Comparison of ENCODE assay signal across 10 mouse cellular contexts in genomic region chr9:25041665-25042064, GRCm38 (mm10). TPM values are rescaled to one million over a fixed set of nuclear protein-coding genes. Genes with fewer than 3 reads are reported as not detected.
A peak's percentile ranks its signal among the peaks of the same experiment; 100 is the strongest.
DNase-seq lines count a peak whose midpoint lies in the region; ATAC-seq and TF ChIP-seq lines count a peak whose summit lies in the region.
"Had no signal": no experiment of that assay in that cellular context is flagged by ENCODE, and none has a peak within 500 bp of the region (broad histone marks: within the 10 kb centered on the region; RNA-seq: fewer than 3 reads in every experiment).

No protein-coding gene starts in this region.

- no peak overlapping the region for H3K27ac ChIP-seq in thymus, adult 2 months (ENCODE audit: control insufficient read depth, insufficient read depth, low read length)
- H3K27ac ChIP-seq in intestine, postnatal 0 days (ENCODE audit: low read depth, low read length) = no peak overlapping the region
- H3K27ac ChIP-seq: neural tube, embryonic 13.5 days had no signal

- H3K9ac ChIP-seq in intestine, postnatal 0 days (ENCODE audit: low read depth, low read length) = no peak overlapping the region
- H3K9ac ChIP-seq: neural tube, embryonic 13.5 days had no signal

- H3K4me1 ChIP-seq in thymus, adult 2 months (replicated peaks; ENCODE audit: control insufficient read depth, insufficient read depth, low read length) = no peaks in the 10 kb centered on the region
- H3K4me1 ChIP-seq in intestine, postnatal 0 days (replicated peaks; ENCODE audit: control insufficient read depth, insufficient read depth, low read length) = no peaks in the 10 kb centered on the region
- peaks cover 48% of the 10 kb centered on the region for H3K4me1 ChIP-seq in megakaryocyte, embryonic 14.5 days

- no peak overlapping the region for H3K4me3 ChIP-seq in thymus, adult 2 months (ENCODE audit: control insufficient read depth, insufficient read depth, low read length)
- H3K4me3 ChIP-seq in intestine, postnatal 0 days (ENCODE audit: low read depth, low read length) = no peak overlapping the region
- H3K4me3 ChIP-seq in megakaryocyte, embryonic 14.5 days (replicated peaks) = peak overlapping the region; percentile 56
- H3K4me3 ChIP-seq: neural tube, embryonic 13.5 days had no signal

- TF ChIP-seq POLR2A in thymus, adult 2 months (IDR thresholded peaks at IDR 0.05; ENCODE audit: control insufficient read depth, extremely low read depth, insufficient read depth, low read length, poor library complexity) = no peak

- WGBS in thymus, adult 2 months = 28% methylated on average over 6 of the region's 6 CpGs
- WGBS in intestine, postnatal 0 days = 21% methylated on average over 6 of the region's 6 CpGs

- H3K4me2 ChIP-seq in intestine, postnatal 0 days (replicated peaks; ENCODE audit: low read depth) = peak overlapping the region; percentile 35
- H3K4me2 ChIP-seq: neural tube, embryonic 13.5 days had no signal

- DNase-seq in cerebellum, adult 11 months = peak; percentile 14
- DNase-seq in thymus, adult 2 months = peak; percentile 19
- DNase-seq in thymus, postnatal 36 days = no peak
- DNase-seq in embryo, embryonic 9.5 days (ENCODE audit: extremely low spot score) = peak; percentile 51
- DNase-seq in telencephalon, adult 2 months (ENCODE audit: low read depth, low spot score) = peak; percentile 44

- H3K9me3 ChIP-seq in intestine, postnatal 0 days (ENCODE audit: control insufficient read depth) = no peaks in the 10 kb centered on the region
- no peaks in the 10 kb centered on the region for H3K9me3 ChIP-seq in megakaryocyte, embryonic 14.5 days
- H3K9me3 ChIP-seq: neural tube, embryonic 13.5 days had no signal

- no peak for TF ChIP-seq CTCF in thymus, adult 2 months (IDR thresholded peaks at IDR 0.05; ENCODE audit: borderline replicate concordance, control insufficient read depth, extremely low read depth, insufficient read depth, low read length, poor library complexity)
- peak; percentile 83 for TF ChIP-seq CTCF in intestine, postnatal 0 days (IDR thresholded peaks at IDR 0.05; ENCODE audit: low read depth)

- no peaks in the 10 kb centered on the region for H3K36me3 ChIP-seq in thymus, adult 2 months (ENCODE audit: control insufficient read depth, insufficient read depth, low read length)
- H3K36me3 ChIP-seq in intestine, postnatal 0 days (ENCODE audit: control insufficient read depth, insufficient read depth) = no peaks in the 10 kb centered on the region
- no peaks in the 10 kb centered on the region for H3K36me3 ChIP-seq in megakaryocyte, embryonic 14.5 days (replicated peaks; ENCODE audit: low read length)
- H3K36me3 ChIP-seq: neural tube, embryonic 13.5 days had no signal

- H3K27me3 ChIP-seq in thymus, adult 2 months (ENCODE audit: control insufficient read depth, insufficient read depth, low read length) = no peaks in the 10 kb centered on the region
- H3K27me3 ChIP-seq in intestine, postnatal 0 days (replicated peaks; ENCODE audit: control insufficient read depth, insufficient read depth, low read length) = no peaks in the 10 kb centered on the region
- peaks cover 4% of the 10 kb centered on the region for H3K27me3 ChIP-seq in megakaryocyte, embryonic 14.5 days (replicated peaks)
- H3K27me3 ChIP-seq: neural tube, embryonic 13.5 days had no signal

- ATAC-seq in cerebellum, adult (ENCODE audit: insufficient number of reproducible peaks, low FRiP score, low TSS enrichment) = no peak
- 0 out of 2 replicates have a peak, but pooled peaks have one; percentile 33 for ATAC-seq in intestine, postnatal 0 days

RNA-seq across cellular contexts. Expression of gene Gm10181, which starts 47.6 kb away (rescaled TPM):
- polyA plus RNA-seq in thymus, adult 2 months (2012; rRNA removed) = not detected in 2 replicates
- not detected in 2 replicates for polyA plus RNA-seq in intestine, postnatal 0 days (2015; fragmentation: Nextera tagmentation; extraction: Ambion mirVana)
- polyA plus RNA-seq in megakaryocyte, embryonic 14.5 days (2012; ENCODE audit: insufficient read depth, low replicate concordance) = not detected in 2 replicates
- polyA plus RNA-seq: heart, embryonic 14.5 days; neural tube, embryonic 13.5 days had no signal

Comparison
In these comparisons a context has a peak if more than half of its experiments do, and no peak if none do; other contexts are left out.
1. DNase-seq: peak in cerebellum, adult 11 months (single experiment), thymus, adult 2 months (single experiment), embryo, embryonic 9.5 days (single experiment) and telencephalon, adult 2 months (single experiment); none in thymus, postnatal 36 days (0 of 2).